Mouse (Mus musculus) heart, adult 11 months (tissue): ENCODE data around the gene Tmprss6.
A peak's percentile ranks its signal among the peaks of the same experiment; 100 is the strongest.

Source experiments
- DNase-seq: peaks from one replicate; pipeline ENCODE4 v3.0.0; 2022

Tmprss6 gene

GRCm38 (mm10) chr15:78413083-78413718 is 55.2 kb downstream of the Tmprss6 start:
- no peak for DNase-seq

- no peak for DNase-seq
Measured at GRCm38 (mm10) chr15:78409570-78410052, 58.8 kb downstream of the Tmprss6 start.

GRCm38 (mm10) chr15:78406293-78406934 is 62.0 kb downstream of the Tmprss6 start, which contains the start of gene Mpst:
TSS of gene Mpst (plus strand) at chr15:78406416.
- DNase-seq, result peak; percentile 99

- DNase-seq, result peak; percentile 99
Measured at GRCm38 (mm10) chr15:78405517-78406211, 62.8 kb downstream of the Tmprss6 start, which contains the start of gene Tst. TSS of gene Tst (minus strand) at chr15:78405907.

GRCm38 (mm10) chr15:78405098-78405497 is 63.3 kb downstream of the Tmprss6 start:
- DNase-seq, result peak; percentile 92

GRCm38 (mm10) chr15:78403896-78404295 is 64.5 kb downstream of the Tmprss6 start:
- DNase-seq, result peak; percentile 96

- peak; percentile 93 for DNase-seq
Measured at GRCm38 (mm10) chr15:78403301-78403741, 65.1 kb downstream of the Tmprss6 start.

- DNase-seq, result peak; percentile 94
Measured at GRCm38 (mm10) chr15:78402423-78402822, 66.0 kb downstream of the Tmprss6 start.

GRCm38 (mm10) chr15:78401921-78402320 is 66.5 kb downstream of the Tmprss6 start:
- DNase-seq, result peak; percentile 99

- DNase-seq, result peak; percentile 95
Measured at GRCm38 (mm10) chr15:78401345-78401744, 67.1 kb downstream of the Tmprss6 start.

GRCm38 (mm10) chr15:78395478-78395962 is 72.9 kb downstream of the Tmprss6 start, which contains the start of gene Tex33:
TSS of gene Tex33 (minus strand) at chr15:78395912.
- DNase-seq, result no peak

GRCm38 (mm10) chr15:78390855-78391254 is 77.6 kb downstream of the Tmprss6 start:
- DNase-seq, result no peak
